Mouse (Mus musculus): ENCODE measurements around the gene Pla2g12a. TPM values are rescaled to one million over a fixed set of nuclear protein-coding genes. Genes with fewer than 3 reads are reported as not detected.

Pla2g12a gene
- polyA plus RNA-seq, 1 experiment = 67.0 TPM

GRCm38 (mm10) chr3:129904381-129905132, 26.2 kb downstream of the Pla2g12a start:
- H3K36me3 ChIP-seq (ENCODE audit: control insufficient read depth, insufficient read depth, low read length) = peaks cover 16% of the 10 kb centered on the region
- H3K27me3 ChIP-seq (ENCODE audit: control insufficient read depth, insufficient read depth, low read length) = no peaks in the 10 kb centered on the region
- no peak for TF ChIP-seq CTCF (IDR thresholded peaks at IDR 0.05; ENCODE audit: borderline replicate concordance, control insufficient read depth, extremely low read depth, insufficient read depth, low read length, poor library complexity)
- peaks cover 23% of the 10 kb centered on the region for H3K4me1 ChIP-seq (replicated peaks; ENCODE audit: control insufficient read depth, insufficient read depth, low read length)
- DNase-seq = no peak
- H3K4me3 ChIP-seq (ENCODE audit: control insufficient read depth, insufficient read depth, low read length) = no peak overlapping the region
- no peak overlapping the region; the same call in 1 of the 2 replicates for H3K27ac ChIP-seq (ENCODE audit: control insufficient read depth, insufficient read depth, low read length)
- WGBS = 46% methylated on average over 7 of the region's 7 CpGs

GRCm38 (mm10) chr3:129912025-129912424, 33.6 kb downstream of the Pla2g12a start:
- TF ChIP-seq POLR2A (IDR thresholded peaks at IDR 0.05; ENCODE audit: control insufficient read depth, extremely low read depth, insufficient read depth, low read length, poor library complexity) (no peak), CTCF (IDR thresholded peaks at IDR 0.05; ENCODE audit: borderline replicate concordance, control insufficient read depth, extremely low read depth, insufficient read depth, low read length, poor library complexity) (no peak)
- Histone ChIP-seq H3K27ac (ENCODE audit: control insufficient read depth, insufficient read depth, low read length) (no peak overlapping the region), H3K4me3 (ENCODE audit: control insufficient read depth, insufficient read depth, low read length) (no peak overlapping the region), H3K4me1 (replicated peaks; ENCODE audit: control insufficient read depth, insufficient read depth, low read length) (no peaks in the 10 kb centered on the region), H3K36me3 (ENCODE audit: control insufficient read depth, insufficient read depth, low read length) (peaks cover 48% of the 10 kb centered on the region), H3K27me3 (ENCODE audit: control insufficient read depth, insufficient read depth, low read length) (no peaks in the 10 kb centered on the region)
- no peak for DNase-seq
- WGBS = 95% methylated on average over 14 of the region's 14 CpGs

DNA sequence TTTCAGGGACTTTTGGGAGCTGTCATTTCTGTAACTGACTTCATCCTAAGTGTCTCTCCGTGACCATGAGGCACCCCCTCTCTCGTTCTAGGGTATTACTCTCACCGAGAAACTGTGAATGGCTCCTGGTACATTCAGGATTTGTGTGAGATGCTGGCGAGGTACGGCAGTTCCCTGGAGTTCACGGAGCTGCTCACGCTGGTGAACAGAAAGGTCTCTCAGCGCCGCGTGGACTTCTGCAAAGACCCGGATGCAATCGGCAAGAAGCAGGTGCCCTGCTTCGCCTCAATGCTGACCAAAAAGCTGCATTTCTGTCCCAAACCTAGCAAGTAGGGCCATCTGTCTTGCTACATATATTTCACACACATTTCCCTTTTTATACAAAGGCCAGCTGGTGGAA, 34.8 kb downstream of the Pla2g12a start:
- H3K4me3 ChIP-seq (ENCODE audit: control insufficient read depth, insufficient read depth, low read length) = no peak overlapping the region
- TF ChIP-seq CTCF (IDR thresholded peaks at IDR 0.05; ENCODE audit: borderline replicate concordance, control insufficient read depth, extremely low read depth, insufficient read depth, low read length, poor library complexity) (no peak), POLR2A (IDR thresholded peaks at IDR 0.05; ENCODE audit: control insufficient read depth, extremely low read depth, insufficient read depth, low read length, poor library complexity) (no peak)
- H3K4me1 ChIP-seq (replicated peaks; ENCODE audit: control insufficient read depth, insufficient read depth, low read length) = no peaks in the 10 kb centered on the region
- DNase-seq = no peak
- WGBS = 97% methylated on average over 13 of the region's 13 CpGs
- H3K36me3 ChIP-seq (ENCODE audit: control insufficient read depth, insufficient read depth, low read length) = peaks cover 48% of the 10 kb centered on the region
- no peaks in the 10 kb centered on the region for H3K27me3 ChIP-seq (ENCODE audit: control insufficient read depth, insufficient read depth, low read length)
- no peak overlapping the region for H3K27ac ChIP-seq (ENCODE audit: control insufficient read depth, insufficient read depth, low read length)

GRCm38 (mm10) chr3:129917424-129917823, 39.0 kb downstream of the Pla2g12a start:
- Histone ChIP-seq H3K27me3 (ENCODE audit: control insufficient read depth, insufficient read depth, low read length) (no peaks in the 10 kb centered on the region), H3K36me3 (ENCODE audit: control insufficient read depth, insufficient read depth, low read length) (peaks cover 22% of the 10 kb centered on the region), H3K27ac (ENCODE audit: control insufficient read depth, insufficient read depth, low read length) (no peak overlapping the region), H3K4me1 (replicated peaks; ENCODE audit: control insufficient read depth, insufficient read depth, low read length) (peaks cover 2% of the 10 kb centered on the region; the same call in 1 of the 2 replicates), H3K4me3 (ENCODE audit: control insufficient read depth, insufficient read depth, low read length) (no peak overlapping the region)
- TF ChIP-seq CTCF (IDR thresholded peaks at IDR 0.05; ENCODE audit: borderline replicate concordance, control insufficient read depth, extremely low read depth, insufficient read depth, low read length, poor library complexity) (no peak), POLR2A (IDR thresholded peaks at IDR 0.05; ENCODE audit: control insufficient read depth, extremely low read depth, insufficient read depth, low read length, poor library complexity) (no peak)
- WGBS = 90% methylated on average over 3 of the region's 3 CpGs
- DNase-seq = no peak

DNA sequence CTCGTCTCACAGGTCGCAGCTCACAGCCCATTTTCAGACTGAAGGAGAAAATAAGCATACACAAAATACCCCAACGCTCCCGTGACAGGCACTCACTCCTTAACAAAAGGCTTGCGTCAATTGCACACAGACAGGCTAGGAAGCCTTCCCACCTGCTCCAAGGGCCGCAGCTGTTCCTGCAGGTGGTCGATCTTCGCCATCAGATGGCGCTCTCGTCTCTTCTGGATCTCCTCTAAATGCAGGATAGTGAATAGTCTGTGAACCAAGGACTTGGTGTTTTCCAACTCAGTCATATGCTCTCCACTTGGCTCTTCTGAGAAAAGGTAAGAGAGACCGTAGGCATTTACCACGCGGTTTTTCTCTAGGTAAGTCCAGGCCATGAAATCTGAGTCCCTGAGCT, 40.0 kb downstream of the Pla2g12a start:
- Histone ChIP-seq H3K27ac (ENCODE audit: control insufficient read depth, insufficient read depth, low read length) (no peak overlapping the region), H3K4me3 (ENCODE audit: control insufficient read depth, insufficient read depth, low read length) (no peak overlapping the region), H3K36me3 (ENCODE audit: control insufficient read depth, insufficient read depth, low read length) (peaks cover 13% of the 10 kb centered on the region), H3K4me1 (replicated peaks; ENCODE audit: control insufficient read depth, insufficient read depth, low read length) (peaks cover 3% of the 10 kb centered on the region; the same call in 1 of the 2 replicates), H3K27me3 (ENCODE audit: control insufficient read depth, insufficient read depth, low read length) (no peaks in the 10 kb centered on the region)
- WGBS = 17% methylated on average over 13 of the region's 13 CpGs
- peak; percentile 59 for DNase-seq
- TF ChIP-seq CTCF (IDR thresholded peaks at IDR 0.05; ENCODE audit: borderline replicate concordance, control insufficient read depth, extremely low read depth, insufficient read depth, low read length, poor library complexity) (peak; percentile 63; the same call in 1 of the 2 replicates), POLR2A (IDR thresholded peaks at IDR 0.05; ENCODE audit: control insufficient read depth, extremely low read depth, insufficient read depth, low read length, poor library complexity) (no peak)

DNA sequence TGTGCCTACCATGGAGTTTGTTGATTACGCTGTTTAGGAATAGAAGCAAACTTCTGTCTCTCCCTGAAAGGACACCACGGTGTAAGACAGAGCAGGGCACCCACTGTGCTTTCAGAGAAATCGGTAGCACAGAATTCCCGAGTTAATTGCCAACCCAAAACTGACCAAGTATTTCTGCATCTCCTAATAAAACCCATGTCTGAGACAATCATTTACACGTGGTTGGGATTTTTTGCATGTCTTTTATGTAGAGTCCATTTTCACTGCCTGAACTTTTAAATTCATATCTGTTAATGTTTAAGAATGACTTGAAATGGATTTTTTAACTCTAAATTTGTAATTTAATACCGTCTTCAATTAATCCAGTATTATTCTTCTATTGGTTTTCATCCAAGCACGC, 45.2 kb downstream of the Pla2g12a start:
- Histone ChIP-seq H3K4me3 (ENCODE audit: control insufficient read depth, insufficient read depth, low read length) (no peak overlapping the region), H3K36me3 (ENCODE audit: control insufficient read depth, insufficient read depth, low read length) (no peaks in the 10 kb centered on the region), H3K4me1 (replicated peaks; ENCODE audit: control insufficient read depth, insufficient read depth, low read length) (peaks cover 3% of the 10 kb centered on the region; the same call in 1 of the 2 replicates), H3K27ac (ENCODE audit: control insufficient read depth, insufficient read depth, low read length) (no peak overlapping the region), H3K27me3 (ENCODE audit: control insufficient read depth, insufficient read depth, low read length) (no peaks in the 10 kb centered on the region)
- TF ChIP-seq POLR2A (IDR thresholded peaks at IDR 0.05; ENCODE audit: control insufficient read depth, extremely low read depth, insufficient read depth, low read length, poor library complexity) = no peak
- no peak for TF ChIP-seq CTCF (IDR thresholded peaks at IDR 0.05; ENCODE audit: borderline replicate concordance, control insufficient read depth, extremely low read depth, insufficient read depth, low read length, poor library complexity)
- 98% methylated on average over 7 of the region's 7 CpGs for WGBS
- no peak for DNase-seq
